ENCODE assay signal across 14 mouse cellular contexts in genomic region chr1:149809527-149809926, GRCm38 (mm10).
DNase-seq lines count a peak whose midpoint lies in the region; ATAC-seq and TF ChIP-seq lines count a peak whose summit lies in the region.
"Had no signal": no experiment of that assay in that cellular context is flagged by ENCODE, and none has a peak within 500 bp of the region (broad histone marks: within the 10 kb centered on the region; RNA-seq: fewer than 3 reads in every experiment).

No protein-coding gene starts in this region.

- H3K27ac ChIP-seq in hindbrain, embryonic 11.5 days (ENCODE audit: low read depth, low read length): no peak overlapping the region
- no peak overlapping the region for H3K27ac ChIP-seq in hindbrain, embryonic 13.5 days
- no peak overlapping the region for H3K27ac ChIP-seq in MEL (ENCODE audit: control insufficient read depth, low read depth, low read length)
- H3K27ac ChIP-seq: embryonic facial prominence, embryonic 12.5 days; forebrain, embryonic 13.5 days; limb, embryonic 15.5 days had no signal

- no peaks in the 10 kb centered on the region for H3K27me3 ChIP-seq in hindbrain, embryonic 11.5 days (ENCODE audit: control insufficient read depth, insufficient read depth, low read length)
- no peaks in the 10 kb centered on the region for H3K27me3 ChIP-seq in hindbrain, embryonic 13.5 days
- no peaks in the 10 kb centered on the region for H3K27me3 ChIP-seq in MEL (ENCODE audit: control insufficient read depth in 1 of 2, insufficient read depth in 2 of 2, low read length in 2 of 2)
- H3K27me3 ChIP-seq: embryonic facial prominence, embryonic 12.5 days; forebrain, embryonic 13.5 days; limb, embryonic 15.5 days had no signal

- no peak overlapping the region for H3K4me3 ChIP-seq in hindbrain, embryonic 11.5 days (ENCODE audit: low read depth, low read length)
- H3K4me3 ChIP-seq in hindbrain, embryonic 13.5 days: no peak overlapping the region
- H3K4me3 ChIP-seq in lung, adult 2 months (replicated peaks; ENCODE audit: extremely low read depth, low read depth, low read length): no peak overlapping the region
- no peak overlapping the region for H3K4me3 ChIP-seq in MEL (ENCODE audit: control insufficient read depth in 1 of 2, insufficient read depth in 1 of 2, low read depth in 2 of 2, low read length in 2 of 2)
- H3K4me3 ChIP-seq: embryonic facial prominence, embryonic 12.5 days; forebrain, embryonic 13.5 days; limb, embryonic 15.5 days had no signal

- no peak for TF ChIP-seq POLR2A in lung, adult 2 months (IDR thresholded peaks at IDR 0.05; ENCODE audit: borderline replicate concordance, extremely low read depth, low read depth, low read length)
- no peak for TF ChIP-seq POLR2A in MEL (IDR thresholded peaks at IDR 0.05; ENCODE audit: control insufficient read depth in 1 of 2, insufficient read depth in 1 of 2, low read depth in 1 of 2, low read length in 2 of 2, poor library complexity in 1 of 2)

- peak; percentile 79 for TF ChIP-seq RAD21 in MEL (IDR thresholded peaks at IDR 0.05; ENCODE audit: low read depth, low read length)

- no peak for ATAC-seq in hindbrain, embryonic 11.5 days (ENCODE audit: low FRiP score)
- ATAC-seq in hindbrain, embryonic 13.5 days (ENCODE audit: low FRiP score): no peak
- 0 out of 2 replicates have a peak, but pooled peaks have one; percentile 29 for ATAC-seq in megakaryocyte progenitor cell, adult 5-6 weeks (replicated peaks; ENCODE audit: poor library complexity)
- ATAC-seq: forebrain, embryonic 13.5 days had no signal

- no peak overlapping the region for H3K4me2 ChIP-seq in hindbrain, embryonic 11.5 days (replicated peaks; ENCODE audit: low read depth, low read length)
- H3K4me2 ChIP-seq in hindbrain, embryonic 13.5 days: no peak overlapping the region
- H3K4me2 ChIP-seq: embryonic facial prominence, embryonic 12.5 days; forebrain, embryonic 13.5 days; limb, embryonic 15.5 days had no signal

- H3K9ac ChIP-seq in hindbrain, embryonic 11.5 days (ENCODE audit: low read depth, low read length): no peak overlapping the region
- H3K9ac ChIP-seq in hindbrain, embryonic 13.5 days: no peak overlapping the region
- no peak overlapping the region for H3K9ac ChIP-seq in MEL (ENCODE audit: control insufficient read depth, low read depth, low read length, poor library complexity, severe bottlenecking)
- H3K9ac ChIP-seq: embryonic facial prominence, embryonic 12.5 days; forebrain, embryonic 13.5 days; limb, embryonic 15.5 days had no signal

- H3K9me3 ChIP-seq in hindbrain, embryonic 11.5 days (ENCODE audit: control insufficient read depth, low read length): no peaks in the 10 kb centered on the region
- H3K9me3 ChIP-seq in hindbrain, embryonic 13.5 days: no peaks in the 10 kb centered on the region
- no peaks in the 10 kb centered on the region for H3K9me3 ChIP-seq in MEL (replicated peaks; ENCODE audit: insufficient read depth, low read length)
- H3K9me3 ChIP-seq: embryonic facial prominence, embryonic 12.5 days; forebrain, embryonic 13.5 days; limb, embryonic 15.5 days had no signal

- peak; percentile 19; the same call in 1 of the 2 replicates for TF ChIP-seq CTCF in lung, adult 2 months (IDR thresholded peaks at IDR 0.05; ENCODE audit: insufficient read depth, low read length)
- peak in 2 of 3 experiments; percentile 31 to 68; a peak in 5 of 6 replicates for TF ChIP-seq CTCF in MEL (IDR thresholded peaks at IDR 0.05 in 2 of 3, conservative IDR thresholded peaks at IDR 0.05 in 1 of 3; ENCODE audit: control insufficient read depth in 1 of 3, insufficient read depth in 1 of 3, low read depth in 2 of 3, low read length in 3 of 3, poor library complexity in 1 of 3, severe bottlenecking in 1 of 3)

- no peaks in the 10 kb centered on the region for H3K36me3 ChIP-seq in hindbrain, embryonic 11.5 days (ENCODE audit: control insufficient read depth, insufficient read depth, low read length)
- no peaks in the 10 kb centered on the region for H3K36me3 ChIP-seq in hindbrain, embryonic 13.5 days
- no peaks in the 10 kb centered on the region for H3K36me3 ChIP-seq in MEL (ENCODE audit: control insufficient read depth in 1 of 2, insufficient read depth in 2 of 2, low read length in 2 of 2)
- H3K36me3 ChIP-seq: embryonic facial prominence, embryonic 12.5 days; limb, embryonic 15.5 days had no signal

- WGBS in hindbrain, embryonic 11.5 days: 89% methylated on average over 1 of the region's 1 CpGs
- 83% methylated on average over 1 of the region's 1 CpGs for WGBS in hindbrain, embryonic 13.5 days
- WGBS in lung, adult 2 months: 60% methylated on average over 1 of the region's 1 CpGs

- no peaks in the 10 kb centered on the region for H3K4me1 ChIP-seq in hindbrain, embryonic 11.5 days (replicated peaks; ENCODE audit: control insufficient read depth, insufficient read depth, low read length)
- no peaks in the 10 kb centered on the region for H3K4me1 ChIP-seq in hindbrain, embryonic 13.5 days (replicated peaks)
- no peaks in the 10 kb centered on the region for H3K4me1 ChIP-seq in lung, adult 2 months (ENCODE audit: control insufficient read depth, insufficient read depth, low read length)
- H3K4me1 ChIP-seq in MEL (ENCODE audit: control insufficient read depth in 1 of 2, insufficient read depth in 2 of 2, low read length in 2 of 2): no peaks in the 10 kb centered on the region
- H3K4me1 ChIP-seq: embryonic facial prominence, embryonic 12.5 days; forebrain, embryonic 13.5 days; limb, embryonic 15.5 days had no signal

- TF ChIP-seq EP300 in MEL (IDR thresholded peaks at IDR 0.05; ENCODE audit: low read depth in 1 of 2, low read length in 2 of 2): no peak

- H3K79me2 ChIP-seq in MEL (ENCODE audit: control insufficient read depth, insufficient read depth, low read length, poor library complexity): no peaks in the 10 kb centered on the region

- peak; percentile 10 for DNase-seq in hindbrain, embryonic 11.5 days (ENCODE audit: low spot score)
- no peak for DNase-seq in lung, adult 2 months
- DNase-seq in lung, postnatal 14 days: no peak
- DNase-seq in MEL (ENCODE audit: low read depth, low spot score): peak; percentile 28
- DNase-seq in heart, adult 9 months (ENCODE audit: low spot score in 2 of 2): no peak
- DNase-seq in ovary, postnatal 14 days (ENCODE audit: low spot score): no peak
- DNase-seq: cerebellum, adult 9-11 months; gastrocnemius, postnatal 25 days; kidney, postnatal 4 days had no signal

TF ChIP-seq in MEL, 35 proteins besides CTCF, POLR2A, EP300 and RAD21:
- peak; percentile 58 for TF ChIP-seq ZC3H11A (IDR thresholded peaks at IDR 0.05; ENCODE audit: low read depth, low read length)
- no peak for TF ChIP-seq TCF12 (IDR thresholded peaks at IDR 0.05; ENCODE audit: low read depth, low read length)
- TF ChIP-seq POLR2AphosphoS5 (IDR thresholded peaks at IDR 0.05; ENCODE audit: borderline replicate concordance, low read depth, low read length): no peak
- peak; percentile 66 for TF ChIP-seq SMC3 (IDR thresholded peaks at IDR 0.05; ENCODE audit: low read depth, low read length)
- no peak for TF ChIP-seq GABPA (IDR thresholded peaks at IDR 0.05; ENCODE audit: low read depth, low read length)
- peak; percentile 62; the same call in 1 of the 2 replicates for TF ChIP-seq ZNF384 (IDR thresholded peaks at IDR 0.05; ENCODE audit: low read depth, low read length)

Comparison
In these comparisons a context has a peak if more than half of its experiments do, and no peak if none do; other contexts are left out.
1. DNase-seq: peak in hindbrain, embryonic 11.5 days (single experiment) and MEL (single experiment); none in lung, adult 2 months (single experiment), lung, postnatal 14 days (single experiment), heart, adult 9 months (0 of 2) and ovary, postnatal 14 days (single experiment).